Mouse (Mus musculus) yolk sac, embryonic 10.5 days (tissue): ENCODE data around the gene Clca3a2.
"Not testable (repeated sequence)": the region's sequence is repeated elsewhere in the genome, so short reads cannot be mapped to it uniquely, and the experiment has no call there.

Experiments
- DNase-seq: peaks from one replicate; pipeline ENCODE4 v3.0.0-alpha.2; 2017; ENCODE audit warnings: low spot score

Clca3a2 gene

GRCm38 (mm10) chr3:144747706-144748105 lies 71.6 kb downstream of the Clca3a2 start:
- not testable (repeated sequence) for DNase-seq
